Mouse (Mus musculus) lung, postnatal 0 days (tissue): ENCODE data around the gene Odf3b.

Experiments
- CTCF ChIP-seq: IDR thresholded peaks from 2 replicates; pipeline ENCODE4 v1.5.1; 2016; ENCODE audit warnings: antibody characterized with exemption, mild to moderate bottlenecking
- EP300 ChIP-seq: IDR thresholded peaks from 2 replicates; pipeline ENCODE4 v1.6.1; 2016; ENCODE audit warnings: antibody characterized with exemption, mild to moderate bottlenecking, control low read depth

GRCm38 (mm10) chr15:89415282-89415681 lies 36.2 kb upstream of the Odf3b start:
- no peak for TF ChIP-seq EP300
- TF ChIP-seq CTCF: no peak
